Mouse (Mus musculus) erythroid progenitor cell, adult 5-6 weeks (primary cell): ENCODE results near the gene Mrps23. TPM values are rescaled to one million over a fixed set of nuclear protein-coding genes. Genes with fewer than 3 reads are reported as not detected.

ENCODE experiments used
- ATAC-seq: replicated peaks from 2 replicates; pipeline ENCODE4 v1.8.0; 2016; ENCODE audit warnings: moderate number of reproducible peaks, mild to moderate bottlenecking, moderate TSS enrichment, inconsistent platforms; ENCODE audit not compliant: poor library complexity, low FRiP score, severe bottlenecking
- total RNA-seq, 2 experiments: library from RNA; stranded (forward) in 1 of 2; stranded (reverse) in 1 of 2; fragments of 150-400 nt in 1 of 2; fragments of 186-747, 209-891 nt in 1 of 2; gene quantifications; 2 replicates each; pipeline versions ENCODE4 v1.2.3 to v1.2.4; 2015 to 2017; ENCODE audit warnings: low replicate concordance in 2 of 2

The Mrps23 gene
- total RNA-seq, 2 experiments from 2014 or later: 23.1 to 24.3 TPM

- ATAC-seq: no peak
Measured at GRCm38 (mm10) chr11:88240736-88241353, 36.7 kb downstream of the Mrps23 start.

GRCm38 (mm10) chr11:88241468-88242301, 37.5 kb downstream of the Mrps23 start:
- ATAC-seq: no peak

GRCm38 (mm10) chr11:88245581-88246170, 41.5 kb downstream of the Mrps23 start:
- ATAC-seq: no peak

GRCm38 (mm10) chr11:88248636-88249035, 44.4 kb downstream of the Mrps23 start:
- no peak for ATAC-seq

GRCm38 (mm10) chr11:88250568-88250967, 46.4 kb downstream of the Mrps23 start:
- ATAC-seq: no peak

- ATAC-seq: no peak
Measured at GRCm38 (mm10) chr11:88251295-88251694, 47.1 kb downstream of the Mrps23 start.

GRCm38 (mm10) chr11:88251972-88252766, 48.0 kb downstream of the Mrps23 start:
- ATAC-seq: peak; percentile 65; the same call in 1 of the 2 replicates

- ATAC-seq: no peak
Measured at GRCm38 (mm10) chr11:88252767-88253513, 48.8 kb downstream of the Mrps23 start.

GRCm38 (mm10) chr11:88253514-88254167, 49.5 kb downstream of the Mrps23 start:
- ATAC-seq: no peak

- ATAC-seq: no peak
Measured at GRCm38 (mm10) chr11:88257700-88258099, 53.5 kb downstream of the Mrps23 start.

- ATAC-seq: no peak
Measured at GRCm38 (mm10) chr11:88258212-88258611, 54.0 kb downstream of the Mrps23 start.

GRCm38 (mm10) chr11:88260463-88260862, 56.3 kb downstream of the Mrps23 start:
- no peak for ATAC-seq

Other genes with a start within 250 kb of the Mrps23 start
- gene Dynll2, start 216.9 kb upstream of the Mrps23 start, total RNA-seq (2015; ENCODE audit: low replicate concordance): 8.4 and 10.1 TPM in 2 replicates
- 1.5 and 5.9 TPM in 2 replicates for gene Dynll2, start 216.9 kb upstream of the Mrps23 start, total RNA-seq (2017; ENCODE audit: low replicate concordance)
- 312 and 323 TPM in 2 replicates for gene Srsf1, start 157.0 kb upstream of the Mrps23 start, total RNA-seq (2015; ENCODE audit: low replicate concordance)
- 485 and 568 TPM in 2 replicates for gene Srsf1, start 157.0 kb upstream of the Mrps23 start, total RNA-seq (2017; ENCODE audit: low replicate concordance)
- 29.6 and 37.3 TPM in 2 replicates for gene Vezf1, start 136.1 kb upstream of the Mrps23 start, total RNA-seq (2015; ENCODE audit: low replicate concordance)
- 16.3 and 17.8 TPM in 2 replicates for gene Vezf1, start 136.1 kb upstream of the Mrps23 start, total RNA-seq (2017; ENCODE audit: low replicate concordance)
- 0.84 TPM in 1 of 2 replicates, not detected in the other for gene Cuedc1, start 106.3 kb upstream of the Mrps23 start, total RNA-seq (2015; ENCODE audit: low replicate concordance)
- 0.39 TPM in 1 of 2 replicates, not detected in the other for gene Cuedc1, start 106.3 kb upstream of the Mrps23 start, total RNA-seq (2017; ENCODE audit: low replicate concordance)
- not detected in 2 replicates for gene Ccdc182, start 89.7 kb downstream of the Mrps23 start, total RNA-seq (2015; ENCODE audit: low replicate concordance)
- not detected in 2 replicates for gene Ccdc182, start 89.7 kb downstream of the Mrps23 start, total RNA-seq (2017; ENCODE audit: low replicate concordance)